Mouse (Mus musculus) brain, embryonic 14.5 days (tissue): ENCODE results near the gene Gpr146.
A peak's percentile ranks its signal among the peaks of the same experiment; 100 is the strongest.

Experiments used
- CTCF ChIP-seq: fragments of 200-500 bp; IDR thresholded peaks from 2 replicates; pipeline ENCODE4 v1.5.1; 2012; ENCODE audit warnings: inconsistent platforms, mild to moderate bottlenecking, moderate library complexity, borderline replicate concordance; ENCODE audit not compliant: insufficient read depth, insufficient read length; ENCODE audit errors: extremely low read depth
- POLR2A ChIP-seq: fragments of 200-500 bp; IDR thresholded peaks from 2 replicates; pipeline ENCODE4 v1.6.1; 2012; ENCODE audit warnings: mild to moderate bottlenecking, inconsistent platforms, borderline replicate concordance; ENCODE audit not compliant: poor library complexity, insufficient read depth, insufficient read length, severe bottlenecking; ENCODE audit errors: extremely low read depth

DNA sequence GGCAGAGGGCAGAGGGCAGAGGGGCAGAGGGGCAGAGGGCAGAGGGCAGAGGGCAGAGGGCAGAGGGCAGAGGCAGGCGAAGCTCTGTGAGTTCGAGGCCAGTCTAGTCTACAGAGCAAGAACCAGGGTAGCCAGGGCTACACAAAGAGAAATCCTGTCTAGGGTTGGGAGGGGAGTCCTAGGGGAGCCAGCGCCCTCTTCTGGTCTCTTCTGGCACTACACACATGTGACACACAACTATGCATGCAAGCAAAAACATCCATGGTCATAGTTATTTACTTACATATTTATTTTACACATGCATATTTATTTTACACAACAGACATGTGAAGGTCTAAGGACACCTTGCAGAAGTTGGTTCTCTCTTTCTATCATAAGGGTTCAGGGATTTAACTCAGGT is 40.0 kb downstream of the Gpr146 start:
- TF ChIP-seq CTCF (peak; percentile 31; the same call in 1 of the 2 replicates), POLR2A (no peak)
